Mouse (Mus musculus) forebrain, embryonic 16.5 days (tissue): ENCODE data around the gene Dhtkd1. TPM values are rescaled to one million over a fixed set of nuclear protein-coding genes. Genes with fewer than 3 reads are reported as not detected.
"Not testable (repeated sequence)": the region's sequence is repeated elsewhere in the genome, so short reads cannot be mapped to it uniquely, and the experiment has no call there.

Experiments used
- ATAC-seq: fragments of 200-750 bp; cut with Nextera tagmentation; 2 replicates; pipeline ENCODE4 v1.8.0; 2017; ENCODE audit warnings: mild to moderate bottlenecking, moderate library complexity
- H3K27ac ChIP-seq: fragments of 300-500 bp; sonication (generic); 2 replicates; pipeline ENCODE4 v1.5.1; 2014; ENCODE audit warnings: low read length, control low read depth
- H3K27me3 ChIP-seq: fragments of 300-500 bp; sonication (generic); replicated peaks from 2 replicates; pipeline ENCODE4 v1.6.1; 2014; ENCODE audit warnings: low read length; ENCODE audit not compliant: control insufficient read depth, insufficient read depth
- H3K36me3 ChIP-seq: fragments of 300-500 bp; sonication (generic); 2 replicates; pipeline ENCODE4 v1.6.1; 2014; ENCODE audit not compliant: control insufficient read depth, insufficient read depth
- H3K4me1 ChIP-seq: fragments of 300-500 bp; sonication (generic); replicated peaks from 2 replicates; pipeline ENCODE4 v1.6.1; 2014; ENCODE audit warnings: low read length; ENCODE audit not compliant: control insufficient read depth, insufficient read depth
- H3K4me2 ChIP-seq: fragments of 300-500 bp; sonication (generic); 2 replicates; pipeline ENCODE4 v1.6.1; 2014; ENCODE audit warnings: mild to moderate bottlenecking, low read length, control low read depth
- H3K4me3 ChIP-seq: fragments of 300-500 bp; sonication (generic); replicated peaks from 2 replicates; pipeline ENCODE4 v1.5.1; 2014; ENCODE audit warnings: mild to moderate bottlenecking, low read length, control low read depth
- H3K9ac ChIP-seq: fragments of 300-500 bp; sonication (generic); replicated peaks from 2 replicates; pipeline ENCODE4 v1.6.1; 2014; ENCODE audit warnings: low read depth, low read length, control low read depth
- H3K9me3 ChIP-seq: fragments of 300-500 bp; sonication (generic); 2 replicates; pipeline ENCODE4 v1.6.1; 2016; ENCODE audit warnings: low read length; ENCODE audit not compliant: control insufficient read depth
- WGBS: fragments of 180-500 bp; shearing (Covaris S2); extraction: QIAGEN DNeasy Blood & Tissue Kit; methylation state at CpG from one replicate; pipeline ENCODE4 v1.1.7; 2014; 5-methylcytosine and 5-hydroxymethylcytosine counted together
- polyA plus RNA-seq: library from polyadenylated mRNA; unstranded; fragments of >200 nt; fragmentation: Nextera tagmentation; extraction: Ambion mirVana; gene quantifications from 2 replicates; pipeline ENCODE4 v1.2.1, GENCODE M21; 2015

The Dhtkd1 gene
- polyA plus RNA-seq, 1 experiment from 2014 or later: 7.6 TPM

DNA sequence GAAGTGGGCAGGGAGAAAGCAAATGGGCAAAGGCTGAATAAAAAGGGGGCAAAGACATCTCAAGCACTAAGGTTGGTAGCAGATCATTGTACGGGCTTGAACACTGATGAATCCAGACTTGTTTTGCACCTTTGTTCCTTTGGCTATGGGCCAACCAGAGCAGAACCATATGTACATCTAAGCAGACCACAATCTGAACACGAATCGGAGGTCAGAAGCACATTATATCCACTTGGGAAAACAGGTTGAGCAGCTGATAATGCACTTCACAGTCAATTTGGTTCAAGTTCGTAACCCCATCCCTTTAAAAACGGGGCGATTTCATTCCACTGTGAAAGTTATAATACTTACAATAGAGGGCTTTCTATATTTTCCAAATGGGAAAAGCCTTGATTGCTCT lies 7.7 kb upstream of the Dhtkd1 start:
- peak overlapping the region; percentile 95 for H3K4me3 ChIP-seq
- WGBS: 5% methylated on average over 6 of the region's 6 CpGs
- ATAC-seq: no peak

DNA sequence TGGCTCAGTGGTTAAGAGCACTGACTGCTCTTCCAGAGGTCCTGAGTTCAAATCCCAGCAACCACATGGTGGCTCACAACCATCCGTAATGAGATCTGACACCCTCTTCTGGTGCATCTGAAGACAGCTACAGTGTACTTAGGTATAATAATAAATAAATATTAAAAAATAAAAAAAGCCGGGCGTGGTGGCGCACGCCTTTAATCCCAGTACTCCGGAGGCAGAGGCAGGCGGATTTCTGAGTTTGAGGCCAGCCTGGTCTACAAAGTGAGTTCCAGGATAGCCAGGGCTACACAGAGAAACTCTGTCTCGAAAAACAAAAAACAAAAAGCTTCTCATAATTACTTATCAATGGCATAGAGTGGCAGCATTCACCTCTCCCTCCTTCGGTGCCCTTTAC lies 7.2 kb upstream of the Dhtkd1 start:
- not testable (repeated sequence) for H3K4me3 ChIP-seq, H3K27me3 ChIP-seq, H3K9ac ChIP-seq, H3K36me3 ChIP-seq, H3K27ac ChIP-seq, ATAC-seq, H3K9me3 ChIP-seq
- 92% methylated on average over 9 of the region's 9 CpGs for WGBS
- peaks cover 11% of the 10 kb centered on the region for H3K4me1 ChIP-seq
- peak overlapping the region; percentile 57 for H3K4me2 ChIP-seq

More for the DNA sequence above, 7.7 kb upstream of the Dhtkd1 start:
- no peaks in the 10 kb centered on the region for H3K36me3 ChIP-seq
- H3K4me1 ChIP-seq: peaks cover 11% of the 10 kb centered on the region
- H3K27ac ChIP-seq: no peak overlapping the region
- H3K27me3 ChIP-seq: no peaks in the 10 kb centered on the region
- H3K9me3 ChIP-seq: no peaks in the 10 kb centered on the region
- peak overlapping the region; percentile 57 for H3K4me2 ChIP-seq
- H3K9ac ChIP-seq: peak overlapping the region; percentile 90

DNA sequence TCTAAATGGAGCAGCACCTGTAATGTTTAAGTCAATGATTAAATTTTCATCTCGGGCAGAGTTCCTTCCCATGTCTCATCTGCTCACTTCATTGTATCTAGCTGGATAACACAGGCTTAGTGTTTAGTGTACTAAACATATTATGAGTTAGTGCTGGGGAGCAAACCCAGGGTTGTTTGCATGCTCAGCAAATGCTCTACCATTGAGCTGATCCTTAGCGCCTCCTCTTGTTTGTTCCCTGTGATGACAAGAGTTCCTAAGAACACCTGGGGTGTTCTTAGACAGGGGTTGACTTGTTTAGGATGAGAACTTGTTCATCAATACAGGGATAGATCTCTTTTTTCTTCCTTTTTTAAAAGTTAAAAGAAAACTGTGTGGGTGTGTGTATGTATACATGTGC lies 6.4 kb upstream of the Dhtkd1 start:
- no peak for ATAC-seq
- no peak overlapping the region for H3K27ac ChIP-seq
- 84% methylated on average over 2 of the region's 2 CpGs for WGBS
- no peaks in the 10 kb centered on the region for H3K27me3 ChIP-seq
- H3K9ac ChIP-seq: no peak overlapping the region
- no peak overlapping the region for H3K4me3 ChIP-seq
- no peaks in the 10 kb centered on the region for H3K9me3 ChIP-seq
- no peaks in the 10 kb centered on the region for H3K36me3 ChIP-seq
- H3K4me1 ChIP-seq: peaks cover 11% of the 10 kb centered on the region
- no peak overlapping the region for H3K4me2 ChIP-seq

DNA sequence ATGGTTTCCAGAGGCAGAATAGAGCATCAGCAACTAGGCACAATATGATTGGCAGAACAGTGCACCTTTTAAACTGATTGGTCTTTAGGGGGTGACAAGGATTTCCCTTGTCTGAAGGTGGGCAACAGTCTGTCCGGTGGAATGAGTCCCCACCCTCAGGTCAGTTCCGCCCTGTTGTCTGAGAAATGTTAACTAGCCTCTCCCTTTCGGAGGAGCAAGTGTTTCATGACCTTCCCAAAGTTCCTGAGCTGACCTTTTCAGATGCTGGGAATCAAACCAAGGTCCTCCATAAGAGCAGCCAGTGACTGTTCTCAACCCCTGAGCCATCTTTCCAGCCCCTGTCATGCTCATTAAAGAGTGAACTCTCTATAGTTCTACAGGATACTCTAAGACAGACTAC lies 4.3 kb upstream of the Dhtkd1 start:
- Histone ChIP-seq H3K9ac (no peak overlapping the region), H3K27me3 (no peaks in the 10 kb centered on the region), H3K4me2 (no peak overlapping the region), H3K4me3 (no peak overlapping the region), H3K36me3 (no peaks in the 10 kb centered on the region), H3K4me1 (peaks cover 7% of the 10 kb centered on the region), H3K9me3 (no peaks in the 10 kb centered on the region), H3K27ac (no peak overlapping the region)
- WGBS: 92% methylated on average over 3 of the region's 3 CpGs
- no peak for ATAC-seq

DNA sequence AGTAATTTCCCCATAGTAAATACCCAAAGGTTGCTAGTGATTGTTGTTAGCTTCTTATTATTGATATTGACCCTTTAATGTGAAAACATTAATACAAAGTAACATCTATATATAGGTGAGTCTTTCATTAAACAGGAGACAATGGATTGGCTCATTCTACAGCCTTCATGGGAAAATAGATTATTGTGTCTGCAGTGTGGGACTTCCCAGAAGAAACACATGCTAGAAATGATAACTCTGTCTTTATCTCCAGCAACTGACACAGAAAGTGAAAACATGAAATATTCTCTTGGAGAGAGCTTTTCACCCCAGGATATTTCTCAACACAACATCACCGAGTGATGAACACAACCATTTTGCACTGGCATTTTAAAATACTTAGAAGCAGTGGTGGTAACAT lies 3.0 kb upstream of the Dhtkd1 start:
- 97% methylated on average over 1 of the region's 1 CpGs for WGBS
- Histone ChIP-seq H3K9ac (no peak overlapping the region), H3K4me3 (no peak overlapping the region), H3K27me3 (no peaks in the 10 kb centered on the region), H3K4me1 (peaks cover 8% of the 10 kb centered on the region), H3K4me2 (no peak overlapping the region), H3K36me3 (no peaks in the 10 kb centered on the region), H3K9me3 (no peaks in the 10 kb centered on the region), H3K27ac (no peak overlapping the region)
- ATAC-seq: no peak

DNA sequence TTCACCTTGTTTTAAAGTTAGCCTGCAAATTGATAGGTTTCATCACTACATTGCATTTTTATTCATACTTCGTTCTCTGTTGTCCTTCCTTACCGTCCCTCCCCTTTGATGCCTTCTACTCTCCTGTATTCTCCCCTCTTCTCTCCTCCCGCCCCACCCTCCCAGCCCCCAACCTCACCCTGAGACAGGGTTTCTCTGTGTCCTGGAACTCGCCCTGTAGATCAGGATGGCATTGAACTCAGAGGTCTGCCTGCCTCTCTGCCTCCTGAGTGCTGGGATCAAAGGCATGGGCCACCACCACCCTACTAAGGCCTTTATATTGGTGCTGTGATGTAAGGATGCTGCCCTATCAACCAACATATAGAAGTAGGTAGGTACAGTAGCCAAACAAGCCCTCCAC lies 479 bp upstream of the Dhtkd1 start:
- H3K4me1 ChIP-seq: peaks cover 4% of the 10 kb centered on the region; the same call in 1 of the 2 replicates
- H3K4me2 ChIP-seq: peak overlapping the region; percentile 62
- H3K27me3 ChIP-seq: no peaks in the 10 kb centered on the region
- 37% methylated on average over 4 of the region's 4 CpGs for WGBS
- peak overlapping the region; percentile 50 for H3K4me3 ChIP-seq
- peak; percentile 13; the same call in 1 of the 2 replicates for ATAC-seq
- no peaks in the 10 kb centered on the region for H3K36me3 ChIP-seq
- H3K9ac ChIP-seq: peak overlapping the region; percentile 62
- H3K9me3 ChIP-seq: no peaks in the 10 kb centered on the region
- H3K27ac ChIP-seq: no peak overlapping the region

DNA sequence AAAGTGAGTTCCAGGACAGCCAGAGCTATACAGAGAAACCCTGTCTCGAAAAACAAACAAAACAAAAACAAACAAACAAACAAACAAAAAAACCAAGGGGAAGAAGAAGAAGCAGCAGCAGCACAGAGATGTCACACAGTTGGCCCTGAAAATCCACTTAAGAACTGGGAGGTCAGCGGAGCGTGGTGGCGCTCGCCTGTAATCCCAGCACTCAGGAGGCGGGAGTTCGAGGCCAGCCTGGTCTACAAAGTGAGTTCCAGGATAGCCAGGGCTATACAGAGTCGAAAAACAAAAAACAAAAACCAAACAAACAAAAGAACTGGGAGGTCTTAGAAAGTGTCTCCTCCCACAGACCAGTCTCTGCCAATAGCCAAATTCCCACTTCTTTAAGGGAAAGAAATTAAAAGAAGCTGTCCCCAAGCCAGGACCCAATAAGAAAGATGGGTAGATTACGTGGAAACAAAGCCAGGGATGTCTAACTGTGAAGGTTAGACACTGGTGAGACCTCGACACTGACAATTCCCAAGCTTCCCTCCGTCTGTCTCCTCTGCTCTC lies 654 bp downstream of the Dhtkd1 start:
- no peaks in the 10 kb centered on the region for H3K27me3 ChIP-seq
- peak; percentile 34 for ATAC-seq
- H3K9me3 ChIP-seq: no peaks in the 10 kb centered on the region
- peak overlapping the region; percentile 62 for H3K9ac ChIP-seq
- H3K27ac ChIP-seq: no peak overlapping the region
- WGBS: 60% methylated on average over 11 of the region's 11 CpGs
- peaks cover 4% of the 10 kb centered on the region; the same call in 1 of the 2 replicates for H3K4me1 ChIP-seq
- H3K4me3 ChIP-seq: peak overlapping the region; percentile 50
- no peaks in the 10 kb centered on the region for H3K36me3 ChIP-seq
- H3K4me2 ChIP-seq: peak overlapping the region; percentile 62

DNA sequence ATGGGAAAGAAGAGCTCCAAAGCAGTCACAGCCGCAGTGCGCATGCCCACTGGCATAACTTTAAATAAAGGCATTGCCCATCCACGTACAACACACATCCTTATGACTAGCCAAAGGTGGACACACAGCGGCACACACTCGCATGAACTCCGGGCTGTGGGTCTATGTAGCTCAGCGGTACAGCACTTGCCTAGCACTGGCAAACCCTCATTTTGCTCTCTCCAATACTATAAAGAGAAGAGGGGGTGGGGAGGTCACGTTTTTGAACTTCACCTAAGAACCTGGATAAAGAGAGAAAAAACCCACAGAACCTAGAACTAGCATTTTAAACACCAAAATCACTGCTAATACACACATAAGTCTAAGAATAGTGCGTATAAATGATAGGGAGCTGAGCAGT lies 1.7 kb downstream of the Dhtkd1 start:
- no peaks in the 10 kb centered on the region for H3K9me3 ChIP-seq
- WGBS: 96% methylated on average over 9 of the region's 9 CpGs
- H3K9ac ChIP-seq: no peak overlapping the region
- H3K4me1 ChIP-seq: peaks cover 4% of the 10 kb centered on the region; the same call in 1 of the 2 replicates
- H3K4me3 ChIP-seq: no peak overlapping the region
- no peak overlapping the region for H3K27ac ChIP-seq
- no peak for ATAC-seq
- no peaks in the 10 kb centered on the region for H3K36me3 ChIP-seq
- no peak overlapping the region for H3K4me2 ChIP-seq
- no peaks in the 10 kb centered on the region for H3K27me3 ChIP-seq

DNA sequence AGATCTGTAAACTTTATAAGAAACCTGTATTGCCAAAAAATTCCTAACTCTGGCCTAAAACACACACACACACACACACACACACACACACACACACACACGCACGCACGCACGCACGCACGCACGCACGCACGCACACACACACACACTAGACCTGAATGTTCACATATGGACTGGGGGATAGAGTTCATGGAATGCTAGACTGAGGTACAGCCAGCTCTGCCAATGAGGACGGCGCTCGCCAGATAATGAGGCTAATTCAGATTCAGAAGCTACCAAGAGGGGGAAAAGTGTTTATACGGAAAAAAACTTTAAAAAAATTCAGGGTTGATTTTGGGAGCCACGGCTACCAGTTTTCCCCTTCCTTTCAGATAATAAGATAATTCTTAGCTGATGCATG lies 2.7 kb downstream of the Dhtkd1 start:
- H3K27ac ChIP-seq: no peak overlapping the region
- H3K9ac ChIP-seq: no peak overlapping the region
- H3K4me2 ChIP-seq: no peak overlapping the region
- H3K4me3 ChIP-seq: no peak overlapping the region
- H3K36me3 ChIP-seq: no peaks in the 10 kb centered on the region
- peaks cover 4% of the 10 kb centered on the region; the same call in 1 of the 2 replicates for H3K4me1 ChIP-seq
- no peak for ATAC-seq
- H3K9me3 ChIP-seq: no peaks in the 10 kb centered on the region
- 80% methylated on average over 14 of the region's 14 CpGs for WGBS
- no peaks in the 10 kb centered on the region for H3K27me3 ChIP-seq

DNA sequence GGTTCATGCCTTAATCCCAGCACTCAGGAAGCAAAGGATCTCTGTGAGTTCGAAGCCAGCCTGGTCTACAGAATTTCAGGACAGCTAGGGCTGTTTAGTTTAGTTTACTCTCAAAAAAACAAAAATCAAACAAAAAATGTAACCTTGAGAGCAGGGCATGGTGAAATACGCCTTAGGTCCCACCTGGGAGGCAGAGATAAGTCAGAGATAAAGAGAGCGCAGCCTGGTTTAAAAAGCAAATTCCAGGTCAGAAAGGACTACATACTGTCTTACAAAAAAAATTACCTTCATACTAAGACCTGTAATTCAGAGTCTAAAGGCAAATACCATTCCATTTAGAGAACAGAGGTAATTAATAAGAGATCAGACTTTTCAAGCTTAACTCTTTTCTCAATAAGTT lies 3.3 kb downstream of the Dhtkd1 start:
- Histone ChIP-seq H3K9me3 (no peaks in the 10 kb centered on the region), H3K4me2 (no peak overlapping the region), H3K27me3 (no peaks in the 10 kb centered on the region), H3K9ac (no peak overlapping the region), H3K27ac (no peak overlapping the region), H3K36me3 (no peaks in the 10 kb centered on the region), H3K4me3 (no peak overlapping the region), H3K4me1 (peaks cover 4% of the 10 kb centered on the region; the same call in 1 of the 2 replicates)
- WGBS: 96% methylated on average over 3 of the region's 3 CpGs
- ATAC-seq: no peak
